Mouse (Mus musculus): ENCODE results near the gene Psmb7. TPM values are rescaled to one million over a fixed set of nuclear protein-coding genes. Genes with fewer than 3 reads are reported as not detected.

The Psmb7 gene
- polyA plus RNA-seq, 2 experiments = 253 to 265 TPM

DNA sequence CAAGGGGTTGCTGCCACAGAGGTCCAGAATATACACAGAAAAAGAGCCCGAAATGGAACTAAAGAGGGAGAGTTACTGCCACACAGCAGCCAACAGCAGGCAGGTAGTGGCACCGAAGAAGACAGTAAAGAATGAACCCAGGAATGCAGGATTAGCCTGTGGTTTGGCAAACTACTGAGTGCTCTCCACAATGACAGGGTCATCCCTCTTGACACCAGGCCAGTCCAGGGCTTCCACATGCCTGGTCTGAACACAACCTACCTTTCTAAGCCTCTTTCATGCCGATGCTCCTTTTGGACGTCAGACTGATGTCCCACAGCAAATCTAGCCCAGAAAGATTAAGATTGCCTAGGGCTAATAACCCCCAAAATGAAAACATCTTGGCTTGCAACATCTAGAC lies 15.1 kb downstream of the Psmb7 start:
- H3K4me2 ChIP-seq (replicated peaks; ENCODE audit: low read depth, low read length, severe bottlenecking) = no peak overlapping the region
- H3K4me3 ChIP-seq (replicated peaks; ENCODE audit: low read length) = no peak overlapping the region
- WGBS = 92% methylated on average over 4 of the region's 4 CpGs
- no peaks in the 10 kb centered on the region for H3K9me3 ChIP-seq (ENCODE audit: control insufficient read depth, low read length)
- H3K27me3 ChIP-seq (ENCODE audit: control insufficient read depth, insufficient read depth, low read length) = no peaks in the 10 kb centered on the region
- no peak overlapping the region for H3K27ac ChIP-seq (replicated peaks; ENCODE audit: low read depth, low read length)
- no peak for TF ChIP-seq POLR2A (IDR thresholded peaks at IDR 0.05; ENCODE audit: borderline replicate concordance, extremely low read depth, insufficient read depth, insufficient read length)
- DNase-seq (ENCODE audit: low spot score) (no peak), ATAC-seq (ENCODE audit: low FRiP score, low read depth) (no peak)
- no peak overlapping the region for H3K9ac ChIP-seq (ENCODE audit: low read depth, low read length, severe bottlenecking)
- H3K36me3 ChIP-seq (ENCODE audit: control insufficient read depth, insufficient read depth, low read length) = peaks cover 83% of the 10 kb centered on the region
- no peaks in the 10 kb centered on the region for H3K4me1 ChIP-seq (ENCODE audit: control insufficient read depth, insufficient read depth, low read length)

DNA sequence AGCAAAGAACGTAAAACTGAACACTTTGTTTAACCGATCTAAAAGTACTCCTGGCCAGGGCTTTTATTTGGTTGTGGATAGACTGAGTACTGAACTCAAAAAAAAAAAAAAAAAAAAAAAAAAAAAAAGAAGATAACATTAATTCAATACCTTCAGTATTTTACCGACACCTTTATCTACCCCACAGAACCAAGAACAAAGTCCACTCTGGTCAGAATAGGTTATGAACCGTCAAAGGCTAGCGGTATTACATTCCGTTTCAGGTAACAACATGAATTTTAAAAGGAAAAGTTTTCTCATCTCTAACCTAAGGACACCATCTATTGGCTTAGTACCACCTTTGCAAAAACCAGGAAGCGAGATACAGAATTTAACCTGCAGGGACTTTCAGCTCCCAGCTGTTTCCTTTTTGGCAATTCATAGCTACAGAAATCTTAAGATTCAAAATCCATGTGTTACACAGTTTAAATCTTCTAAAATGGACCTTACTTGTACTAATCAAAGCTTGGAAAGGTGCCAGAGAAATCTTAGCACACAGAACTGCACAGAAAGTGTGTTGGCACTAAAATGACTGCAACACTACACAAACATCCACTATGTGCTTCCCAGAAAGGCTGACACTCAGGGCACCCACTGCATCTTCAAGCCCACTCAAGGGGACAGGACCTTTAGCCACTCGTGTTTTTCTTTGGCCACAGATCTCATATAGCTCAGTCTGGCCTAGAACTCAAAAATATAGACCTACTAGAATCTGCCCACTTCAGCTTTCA lies 19.9 kb downstream of the Psmb7 start:
- Histone ChIP-seq H3K27ac (replicated peaks; ENCODE audit: low read depth, low read length) (no peak overlapping the region), H3K36me3 (ENCODE audit: control insufficient read depth, insufficient read depth, low read length) (peaks cover 63% of the 10 kb centered on the region), H3K27me3 (ENCODE audit: control insufficient read depth, insufficient read depth, low read length) (no peaks in the 10 kb centered on the region), H3K9me3 (ENCODE audit: control insufficient read depth, low read length) (no peaks in the 10 kb centered on the region), H3K4me3 (replicated peaks; ENCODE audit: low read length) (no peak overlapping the region), H3K4me1 (ENCODE audit: control insufficient read depth, insufficient read depth, low read length) (no peaks in the 10 kb centered on the region), H3K4me2 (replicated peaks; ENCODE audit: low read depth, low read length, severe bottlenecking) (no peak overlapping the region), H3K9ac (ENCODE audit: low read depth, low read length, severe bottlenecking) (no peak overlapping the region)
- DNase-seq (ENCODE audit: low spot score) (no peak), ATAC-seq (ENCODE audit: low FRiP score, low read depth) (no peak)
- no peak for TF ChIP-seq POLR2A (IDR thresholded peaks at IDR 0.05; ENCODE audit: borderline replicate concordance, extremely low read depth, insufficient read depth, insufficient read length)
- WGBS = 88% methylated on average over 8 of the region's 8 CpGs

DNA sequence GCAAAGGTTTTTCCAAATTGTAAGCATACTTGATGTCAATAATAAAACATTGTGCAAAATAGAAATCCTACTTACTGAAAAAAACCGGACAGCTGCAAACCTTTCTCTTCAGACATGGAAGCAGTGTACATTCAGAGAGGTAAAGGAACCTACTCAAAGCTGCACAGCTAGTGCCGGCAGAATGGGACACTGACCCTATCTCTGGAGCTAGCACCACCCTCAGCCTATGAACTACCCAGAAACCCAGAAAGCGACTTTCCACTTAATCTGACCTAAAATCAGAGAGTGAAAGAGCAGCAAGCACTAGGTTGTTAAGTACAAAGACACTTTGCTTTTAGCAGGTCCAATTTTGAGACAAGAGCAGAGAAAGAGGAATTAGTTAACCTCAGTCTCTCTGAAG lies 20.5 kb downstream of the Psmb7 start:
- Histone ChIP-seq H3K9ac (ENCODE audit: low read depth, low read length, severe bottlenecking) (no peak overlapping the region), H3K27me3 (ENCODE audit: control insufficient read depth, insufficient read depth, low read length) (no peaks in the 10 kb centered on the region), H3K4me1 (ENCODE audit: control insufficient read depth, insufficient read depth, low read length) (no peaks in the 10 kb centered on the region), H3K27ac (replicated peaks; ENCODE audit: low read depth, low read length) (no peak overlapping the region), H3K4me2 (replicated peaks; ENCODE audit: low read depth, low read length, severe bottlenecking) (no peak overlapping the region), H3K4me3 (replicated peaks; ENCODE audit: low read length) (no peak overlapping the region), H3K36me3 (ENCODE audit: control insufficient read depth, insufficient read depth, low read length) (peaks cover 58% of the 10 kb centered on the region), H3K9me3 (ENCODE audit: control insufficient read depth, low read length) (no peaks in the 10 kb centered on the region)
- DNase-seq (ENCODE audit: low spot score) (no peak), ATAC-seq (ENCODE audit: low FRiP score, low read depth) (no peak)
- WGBS = 82% methylated on average over 3 of the region's 3 CpGs
- no peak for TF ChIP-seq POLR2A (IDR thresholded peaks at IDR 0.05; ENCODE audit: borderline replicate concordance, extremely low read depth, insufficient read depth, insufficient read length)

- H3K9ac ChIP-seq (ENCODE audit: low read depth, low read length, severe bottlenecking) = no peak overlapping the region
- H3K27ac ChIP-seq (replicated peaks; ENCODE audit: low read depth, low read length) = no peak overlapping the region
- H3K4me1 ChIP-seq (ENCODE audit: control insufficient read depth, insufficient read depth, low read length) = no peaks in the 10 kb centered on the region
- no peak overlapping the region for H3K4me3 ChIP-seq (replicated peaks; ENCODE audit: low read length)
- no peaks in the 10 kb centered on the region for H3K27me3 ChIP-seq (ENCODE audit: control insufficient read depth, insufficient read depth, low read length)
- H3K36me3 ChIP-seq (ENCODE audit: control insufficient read depth, insufficient read depth, low read length) = peaks cover 52% of the 10 kb centered on the region
- DNase-seq (ENCODE audit: low spot score) = no peak
- TF ChIP-seq POLR2A (IDR thresholded peaks at IDR 0.05; ENCODE audit: borderline replicate concordance, extremely low read depth, insufficient read depth, insufficient read length) = no peak
- WGBS = 80% methylated on average over 6 of the region's 6 CpGs
- H3K4me2 ChIP-seq (replicated peaks; ENCODE audit: low read depth, low read length, severe bottlenecking) = no peak overlapping the region
- H3K9me3 ChIP-seq (ENCODE audit: control insufficient read depth, low read length) = no peaks in the 10 kb centered on the region
- no peak for ATAC-seq (ENCODE audit: low FRiP score, low read depth)
These were observed 22.3 kb downstream of the Psmb7 start for GRCm38 (mm10) chr2:38621610-38622021.

- DNase-seq (ENCODE audit: low spot score) = no peak
- no peak for ATAC-seq (ENCODE audit: low FRiP score, low read depth)
- H3K4me2 ChIP-seq (replicated peaks; ENCODE audit: low read depth, low read length, severe bottlenecking) = no peak overlapping the region
- no peak overlapping the region for H3K9ac ChIP-seq (ENCODE audit: low read depth, low read length, severe bottlenecking)
- TF ChIP-seq POLR2A (IDR thresholded peaks at IDR 0.05; ENCODE audit: borderline replicate concordance, extremely low read depth, insufficient read depth, insufficient read length) = no peak
- H3K9me3 ChIP-seq (ENCODE audit: control insufficient read depth, low read length) = no peaks in the 10 kb centered on the region
- WGBS = 88% methylated on average over 4 of the region's 4 CpGs
- H3K36me3 ChIP-seq (ENCODE audit: control insufficient read depth, insufficient read depth, low read length) = peaks cover 48% of the 10 kb centered on the region
- no peaks in the 10 kb centered on the region for H3K27me3 ChIP-seq (ENCODE audit: control insufficient read depth, insufficient read depth, low read length)
- H3K4me1 ChIP-seq (ENCODE audit: control insufficient read depth, insufficient read depth, low read length) = no peaks in the 10 kb centered on the region
- H3K4me3 ChIP-seq (replicated peaks; ENCODE audit: low read length) = no peak overlapping the region
- H3K27ac ChIP-seq (replicated peaks; ENCODE audit: low read depth, low read length) = no peak overlapping the region
These were observed 22.8 kb downstream of the Psmb7 start for GRCm38 (mm10) chr2:38621076-38621475.

Measured in limb, embryonic 14.5 days (tissue).